Mouse (Mus musculus): Measurements from ENCODE around the gene Cutc. TPM values are rescaled to one million over a fixed set of nuclear protein-coding genes. Genes with fewer than 3 reads are reported as not detected.

Cutc gene
- 1.2 and 1.6 TPM in 2 replicates for polyA plus RNA-seq (2012; rRNA removed)

GRCm38 (mm10) chr19:43752489-43753225 is at the start of gene Cutc, which contains the start of gene Cox15:
Gene Cutc, plus strand, starts transcription at chr19:43752996.
Gene Cox15, minus strand, starts transcription at chr19:43753000.

DNA sequence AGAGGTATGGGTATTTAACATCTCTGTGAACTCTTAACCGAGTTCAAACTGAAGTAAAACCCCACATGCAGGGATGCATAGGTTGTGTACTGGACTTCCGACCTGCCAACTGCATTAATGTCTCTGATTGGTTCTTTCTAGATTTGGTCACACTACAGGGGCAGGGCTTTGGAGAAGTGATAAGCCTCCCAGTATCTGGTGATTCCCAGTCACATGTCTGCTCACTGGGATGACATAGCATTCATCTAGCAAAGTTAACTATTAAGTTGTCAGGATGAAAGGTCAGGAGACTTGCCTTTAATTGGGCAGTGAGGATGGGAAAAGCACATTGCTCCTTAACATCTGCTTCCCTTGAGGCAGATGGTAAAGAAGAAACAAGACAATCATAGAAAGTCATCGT is 29.2 kb downstream of the Cutc start, which contains the start of gene Abcc2:
Gene Abcc2, plus strand, starts transcription at position 213 of the 400 bp plus-strand sequence.

Other genes with a start within 250 kb of the Cutc start
- gene Got1, start 228.4 kb upstream of the Cutc start, polyA plus RNA-seq (2012; rRNA removed) = 25.9 and 31.1 TPM in 2 replicates
- 1.1 and 1.7 TPM in 2 replicates for gene Nkx2-3, start 140.7 kb upstream of the Cutc start, polyA plus RNA-seq (2012; rRNA removed)
- 27.3 and 32.5 TPM in 2 replicates for gene Slc25a28, start 78.1 kb upstream of the Cutc start, polyA plus RNA-seq (2012; rRNA removed)
- 2.4 and 2.5 TPM in 2 replicates for gene Entpd7, start 63.3 kb upstream of the Cutc start, polyA plus RNA-seq (2012; rRNA removed)
- 5.1 and 5.2 TPM in 2 replicates for gene Cox15, start within 50 bp of the Cutc start, polyA plus RNA-seq (2012; rRNA removed)
- 0.02 and 0.18 TPM in 2 replicates for gene Abcc2, start 29.2 kb downstream of the Cutc start, polyA plus RNA-seq (2012; rRNA removed)
- gene Dnmbp, start 187.2 kb downstream of the Cutc start, polyA plus RNA-seq (2012; rRNA removed) = 10.4 and 11.3 TPM in 2 replicates
- gene Cpn1, start 233.6 kb downstream of the Cutc start, polyA plus RNA-seq (2012; rRNA removed) = 19.5 and 21.7 TPM in 2 replicates

All from stomach, adult 2 months (tissue).